Mouse (Mus musculus): ENCODE results near the gene Srarp. TPM values are rescaled to one million over a fixed set of nuclear protein-coding genes. Genes with fewer than 3 reads are reported as not detected.

The Srarp gene
- not detected for polyA plus RNA-seq (2014; fragmentation: Illumina TruSeq; extraction: RNeasy Lipid Tissue Mini Kit (QIAGEN cat#74804); ENCODE audit: insufficient read depth, low read depth, low replicate concordance)

GRCm38 (mm10) chr4:141435974-141436373, at the start of gene Srarp:
Gene Srarp (minus strand): TSS chr4:141436105.

DNA sequence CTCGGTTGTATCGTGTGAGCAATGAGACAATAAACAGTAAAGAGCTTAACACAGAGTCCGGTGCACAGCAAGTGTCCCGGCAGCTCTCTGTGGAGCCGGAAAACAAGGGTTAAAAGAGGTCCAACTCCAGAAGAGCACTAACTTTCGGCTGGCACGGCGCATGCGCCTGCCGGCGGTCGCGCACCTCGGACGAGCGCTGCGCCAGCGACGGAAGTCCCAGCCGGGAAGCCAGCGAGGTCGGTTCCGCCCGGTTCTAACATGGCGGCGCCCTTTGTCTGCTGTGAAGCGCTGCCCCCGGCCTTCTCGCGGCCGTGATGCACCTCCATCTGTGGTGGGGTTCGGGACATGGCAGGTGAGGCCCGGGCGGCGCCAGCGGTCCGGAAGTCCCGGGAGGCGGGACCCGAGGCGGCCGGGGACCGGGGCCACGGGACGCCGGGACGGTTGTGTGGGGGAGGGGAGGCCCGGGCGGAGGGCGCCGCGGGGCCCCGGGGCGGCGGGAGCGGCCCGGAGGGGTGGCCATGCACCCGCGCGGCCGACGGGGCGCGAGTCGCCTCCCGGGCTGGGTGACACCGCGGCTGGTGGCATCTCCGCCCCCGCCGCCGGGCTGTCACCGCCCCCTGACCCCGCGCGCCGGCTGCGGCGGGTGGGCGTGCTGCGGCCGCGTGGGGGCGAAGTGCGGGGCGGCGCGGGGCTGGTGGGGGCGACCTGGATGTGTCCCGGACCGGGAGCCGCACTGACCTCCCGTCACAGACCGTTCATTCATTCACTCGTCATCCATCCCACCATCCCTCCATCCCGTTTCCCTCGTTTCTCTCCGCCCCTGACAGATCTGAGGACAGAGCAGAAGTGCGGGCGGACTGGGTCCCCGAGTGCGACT, 8.8 kb upstream of the Srarp start, which contains the start of gene Zbtb17:
TSS of gene Zbtb17 (plus strand) at position 204 of the 877 bp plus-strand sequence.

DNA sequence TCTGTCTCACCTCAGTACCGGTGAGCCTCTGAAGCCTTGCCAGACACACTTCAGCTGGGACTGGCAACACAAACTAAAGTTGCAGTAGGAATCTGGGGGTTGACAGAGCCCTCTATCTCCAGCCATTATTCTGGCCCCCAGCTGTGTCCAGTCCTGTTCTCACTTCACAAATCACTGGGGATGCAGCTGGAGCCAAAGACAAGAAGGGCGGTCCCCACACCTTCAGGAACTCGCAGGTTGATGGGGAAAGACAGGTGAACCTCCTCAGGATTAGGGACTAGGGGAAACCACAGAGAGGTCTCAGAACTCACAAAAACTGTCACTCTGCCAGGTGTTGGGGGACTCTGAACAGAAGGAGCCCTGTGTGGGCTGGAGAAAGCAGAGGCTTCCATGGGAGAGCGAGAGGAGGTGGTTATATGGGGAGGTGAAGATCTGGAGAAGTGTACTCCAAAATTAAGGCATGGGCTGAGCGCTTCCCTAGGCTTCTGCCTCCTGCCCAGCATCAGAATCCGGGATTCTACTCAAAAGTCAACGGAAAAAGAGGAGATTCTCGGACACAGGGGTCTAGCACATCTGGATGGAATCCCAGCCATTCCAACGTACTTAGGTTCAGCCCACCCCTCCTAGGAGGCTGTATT, 15.6 kb downstream of the Srarp start, which contains the start of gene Hspb7:
TSS of gene Hspb7 (plus strand) at position 588 of the 638 bp plus-strand sequence.

DNA sequence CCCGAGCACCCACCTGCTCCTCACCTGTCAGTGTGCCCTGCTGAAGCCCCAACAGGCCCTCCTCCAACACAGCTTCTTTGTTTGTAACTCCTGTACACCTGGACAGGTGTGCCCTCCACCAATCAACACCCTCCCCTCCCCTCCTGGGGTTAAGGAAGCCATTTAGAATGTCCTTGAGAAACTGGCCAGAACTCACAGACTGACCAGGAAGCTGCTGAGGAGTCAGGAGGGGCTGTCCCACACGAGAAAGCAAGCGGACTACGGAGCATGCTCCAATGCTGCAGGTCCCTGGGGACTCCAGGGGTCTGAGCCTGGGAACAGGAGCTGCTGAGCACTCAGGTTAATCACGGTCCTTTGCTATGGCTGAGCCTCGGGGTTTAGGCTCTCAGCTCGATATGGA, 20.0 kb downstream of the Srarp start, which contains the start of gene Clcnkb:
TSS of gene Clcnkb (minus strand) at position 91 of the 400 bp plus-strand sequence.

GRCm38 (mm10) chr4:141398545-141398944, 37.4 kb downstream of the Srarp start, which contains the start of gene Clcnka:
Gene Clcnka (minus strand): TSS chr4:141398724.

Other genes with a start within 250 kb of the Srarp start
- gene Rsg1, start 222.1 kb downstream of the Srarp start, polyA plus RNA-seq (2014; fragmentation: Illumina TruSeq; extraction: RNeasy Lipid Tissue Mini Kit (QIAGEN cat#74804); ENCODE audit: insufficient read depth, low read depth, low replicate concordance), result 0.23 TPM
- gene Arhgef19, start 196.6 kb downstream of the Srarp start, polyA plus RNA-seq (2014; fragmentation: Illumina TruSeq; extraction: RNeasy Lipid Tissue Mini Kit (QIAGEN cat#74804); ENCODE audit: insufficient read depth, low read depth, low replicate concordance), result 5.1 TPM
- 17.4 TPM for gene Epha2, start 134.9 kb downstream of the Srarp start, polyA plus RNA-seq (2014; fragmentation: Illumina TruSeq; extraction: RNeasy Lipid Tissue Mini Kit (QIAGEN cat#74804); ENCODE audit: insufficient read depth, low read depth, low replicate concordance)
- gene Fam131c, start 67.9 kb downstream of the Srarp start, polyA plus RNA-seq (2014; fragmentation: Illumina TruSeq; extraction: RNeasy Lipid Tissue Mini Kit (QIAGEN cat#74804); ENCODE audit: insufficient read depth, low read depth, low replicate concordance), result 0.87 TPM
- gene Clcnka, start 37.4 kb downstream of the Srarp start, polyA plus RNA-seq (2014; fragmentation: Illumina TruSeq; extraction: RNeasy Lipid Tissue Mini Kit (QIAGEN cat#74804); ENCODE audit: insufficient read depth, low read depth, low replicate concordance), result not detected
- not detected for gene Clcnkb, start 20.1 kb downstream of the Srarp start, polyA plus RNA-seq (2014; fragmentation: Illumina TruSeq; extraction: RNeasy Lipid Tissue Mini Kit (QIAGEN cat#74804); ENCODE audit: insufficient read depth, low read depth, low replicate concordance)
- 11.0 TPM for gene Hspb7, start 15.3 kb downstream of the Srarp start, polyA plus RNA-seq (2014; fragmentation: Illumina TruSeq; extraction: RNeasy Lipid Tissue Mini Kit (QIAGEN cat#74804); ENCODE audit: insufficient read depth, low read depth, low replicate concordance)
- gene Zbtb17, start 8.5 kb upstream of the Srarp start, polyA plus RNA-seq (2014; fragmentation: Illumina TruSeq; extraction: RNeasy Lipid Tissue Mini Kit (QIAGEN cat#74804); ENCODE audit: insufficient read depth, low read depth, low replicate concordance), result 12.2 TPM
- gene Spen, start 102.5 kb upstream of the Srarp start, polyA plus RNA-seq (2014; fragmentation: Illumina TruSeq; extraction: RNeasy Lipid Tissue Mini Kit (QIAGEN cat#74804); ENCODE audit: insufficient read depth, low read depth, low replicate concordance), result 2.8 TPM
- 19.7 TPM for gene Fblim1, start 170.0 kb upstream of the Srarp start, polyA plus RNA-seq (2014; fragmentation: Illumina TruSeq; extraction: RNeasy Lipid Tissue Mini Kit (QIAGEN cat#74804); ENCODE audit: insufficient read depth, low read depth, low replicate concordance)
- gene Tmem82, start 182.5 kb upstream of the Srarp start, polyA plus RNA-seq (2014; fragmentation: Illumina TruSeq; extraction: RNeasy Lipid Tissue Mini Kit (QIAGEN cat#74804); ENCODE audit: insufficient read depth, low read depth, low replicate concordance), result 1.9 TPM
- gene Slc25a34, start 187.7 kb upstream of the Srarp start, polyA plus RNA-seq (2014; fragmentation: Illumina TruSeq; extraction: RNeasy Lipid Tissue Mini Kit (QIAGEN cat#74804); ENCODE audit: insufficient read depth, low read depth, low replicate concordance), result 2.5 TPM
- gene Plekhm2, start 228.8 kb upstream of the Srarp start, polyA plus RNA-seq (2014; fragmentation: Illumina TruSeq; extraction: RNeasy Lipid Tissue Mini Kit (QIAGEN cat#74804); ENCODE audit: insufficient read depth, low read depth, low replicate concordance), result 10.9 TPM
- gene Rsc1a1, start 249.5 kb upstream of the Srarp start, polyA plus RNA-seq (2014; fragmentation: Illumina TruSeq; extraction: RNeasy Lipid Tissue Mini Kit (QIAGEN cat#74804); ENCODE audit: insufficient read depth, low read depth, low replicate concordance), result 2.7 TPM